Mouse (Mus musculus) left cerebral cortex, adult 18-20 months (tissue): ENCODE results near the gene Rpp30. TPM values are rescaled to one million over a fixed set of nuclear protein-coding genes. Genes with fewer than 3 reads are reported as not detected.

ENCODE experiments used
- DNase-seq, 2 experiments: peaks; one replicate each; pipeline ENCODE4 v3.0.0; 2021 to 2022; ENCODE audit warnings: low spot score in 2 of 2, mixed read lengths in 1 of 2
- total RNA-seq, 2 experiments: library from RNA; stranded (reverse); gene quantifications; 2 replicates each; pipeline ENCODE4 v1.2.3; 2021

Rpp30 gene
- total RNA-seq, 2 experiments from 2014 or later, result 18.2 to 19.3 TPM

- no peak for DNase-seq
Measured at GRCm38 (mm10) chr19:36124203-36124602, 40.7 kb downstream of the Rpp30 start.

- DNase-seq, result no peak
Measured at GRCm38 (mm10) chr19:36128440-36128839, 44.9 kb downstream of the Rpp30 start.

GRCm38 (mm10) chr19:36129213-36129612 is 45.7 kb downstream of the Rpp30 start:
- no peak for DNase-seq

- DNase-seq, result no peak
Measured at GRCm38 (mm10) chr19:36129643-36130042, 46.1 kb downstream of the Rpp30 start.

DNA sequence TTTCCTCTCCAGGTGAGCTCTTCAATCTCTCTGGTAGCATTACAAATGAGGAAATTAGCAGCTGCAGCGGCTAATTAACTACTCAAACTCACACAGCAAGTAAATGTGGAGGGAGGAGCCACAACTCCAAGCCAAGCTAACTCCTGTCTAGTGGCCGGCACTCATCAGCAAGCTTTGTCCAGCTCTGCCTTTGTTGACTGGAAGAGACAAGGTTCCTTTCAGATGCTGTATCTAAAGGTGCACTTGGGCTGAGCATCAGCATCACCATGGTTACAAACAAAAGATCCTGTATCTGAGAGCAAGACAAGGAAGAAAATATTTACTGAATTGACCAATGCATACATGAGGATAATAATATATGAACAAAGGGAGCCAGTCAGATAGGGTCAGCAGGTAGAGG is 46.7 kb downstream of the Rpp30 start:
- DNase-seq, result no peak

DNA sequence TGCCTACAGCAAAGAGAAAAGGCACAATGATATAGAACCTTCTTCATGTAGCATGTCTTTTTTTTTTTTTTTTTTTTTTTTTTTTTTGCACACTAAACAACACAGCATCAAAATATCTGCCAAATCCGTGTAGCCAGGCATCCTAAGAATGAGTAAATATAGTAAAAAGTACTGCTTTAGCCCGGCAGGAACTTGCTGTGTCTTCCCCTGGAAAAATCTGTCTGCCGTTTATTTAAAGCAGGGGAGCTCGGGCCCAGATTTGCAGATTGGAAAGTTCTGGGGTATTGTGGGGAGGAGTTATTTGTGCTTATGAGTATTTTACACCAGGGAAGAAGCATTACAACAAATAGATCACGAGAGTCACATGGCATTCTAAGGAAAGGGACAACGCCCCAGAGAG is 48.5 kb downstream of the Rpp30 start:
- no peak for DNase-seq

DNA sequence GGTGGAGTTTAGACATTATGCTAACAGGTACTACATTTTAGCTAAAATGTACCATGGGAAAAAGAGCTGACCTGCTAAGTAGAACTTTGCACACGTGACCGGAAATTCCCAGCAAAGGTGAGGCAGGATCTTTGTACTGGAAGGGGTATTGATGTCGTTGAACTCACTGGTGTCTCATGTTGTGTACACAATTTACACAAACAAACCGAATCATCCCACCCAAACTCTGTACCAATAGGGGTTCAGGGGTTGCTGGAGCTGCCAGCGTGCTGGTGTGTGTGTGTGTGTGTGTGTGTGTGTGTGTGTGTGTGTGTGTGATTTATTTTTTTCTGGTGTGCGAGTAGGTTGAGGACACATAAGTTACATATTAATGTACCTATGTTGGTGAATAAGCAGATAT is 49.5 kb downstream of the Rpp30 start:
- DNase-seq, result no peak

- no peak for DNase-seq
Measured at GRCm38 (mm10) chr19:36133731-36134130, 50.2 kb downstream of the Rpp30 start.

GRCm38 (mm10) chr19:36143571-36143970 is 60.1 kb downstream of the Rpp30 start:
- no peak for DNase-seq

DNA sequence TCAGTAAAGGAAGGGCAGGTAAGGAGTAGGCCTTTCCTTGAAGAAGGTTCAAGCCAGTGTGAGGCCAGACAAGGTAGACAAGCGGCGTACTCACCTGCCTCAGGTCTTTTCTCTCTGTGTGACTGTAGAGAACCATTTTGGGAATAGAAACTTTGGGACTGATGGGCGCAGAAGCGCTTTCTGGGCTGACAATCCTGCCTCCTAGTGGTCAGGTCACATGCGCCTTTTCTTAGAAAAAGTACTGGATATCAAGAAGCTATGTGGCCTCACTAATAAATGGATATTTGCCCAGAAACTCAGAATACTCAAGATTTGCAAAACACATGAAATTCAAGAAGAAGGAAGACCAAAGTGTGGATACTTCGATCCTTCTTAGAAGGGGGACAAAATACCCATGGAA is 65.1 kb downstream of the Rpp30 start:
- no peak for DNase-seq

- DNase-seq, result no peak
Measured at GRCm38 (mm10) chr19:36150241-36151007, 66.9 kb downstream of the Rpp30 start.

Other genes with a start within 250 kb of the Rpp30 start
- 10 to 100 TPM; 11.6 to 14.0 TPM for gene Htr7, start 26.2 kb upstream of the Rpp30 start, total RNA-seq
- gene Ankrd1, start 36.4 kb downstream of the Rpp30 start, total RNA-seq, result not detected